Mouse (Mus musculus): ENCODE results near the gene Trim58.

Trim58 gene

DNA sequence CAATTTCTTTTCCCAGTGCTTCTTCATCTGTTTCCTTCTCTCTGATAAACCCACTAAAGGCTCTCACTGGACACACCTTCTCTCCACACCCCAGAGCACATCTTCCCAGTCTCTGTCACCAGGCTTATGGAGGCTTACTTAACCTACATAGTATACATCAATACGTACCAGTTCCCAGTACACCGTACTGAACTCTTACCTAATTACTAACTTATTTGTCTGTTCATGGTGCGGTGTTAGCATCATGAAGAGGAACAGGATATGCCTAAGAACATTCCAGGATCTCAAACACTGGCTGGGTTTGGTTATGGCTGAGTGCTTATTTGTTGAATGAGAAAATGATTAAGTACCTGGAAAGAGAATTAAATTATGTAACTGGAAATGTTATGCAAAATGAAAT lies 14.9 kb downstream of the Trim58 start:
- DNase-seq = no peak

DNA sequence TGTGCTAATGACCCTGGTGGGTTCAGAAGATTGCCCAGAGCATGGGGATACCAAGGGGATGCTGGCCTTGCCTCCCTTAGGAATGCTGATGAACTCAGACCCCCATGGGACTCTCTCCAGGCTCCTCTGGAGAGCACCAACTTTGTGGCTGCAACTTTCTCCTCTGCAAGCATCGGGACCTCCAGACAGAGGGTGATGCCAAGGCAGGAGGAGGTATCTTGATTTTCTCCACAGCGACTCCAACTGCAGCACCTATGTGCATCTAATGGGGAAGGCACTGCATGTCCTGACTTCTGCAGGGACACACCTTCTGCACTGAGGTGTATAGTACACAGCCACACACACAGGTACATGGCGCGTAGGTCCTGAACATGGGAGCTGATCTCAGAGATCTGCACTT lies 18.3 kb downstream of the Trim58 start, which contains the start of gene Olfr322:
Olfr322 (plus strand) TSS at position 187 of the 400 bp plus-strand sequence.
- no peak for DNase-seq

- DNase-seq = no peak
Observed at GRCm38 (mm10) chr11:58669252-58669651, 29.0 kb downstream of the Trim58 start.

- no peak for DNase-seq
Observed at GRCm38 (mm10) chr11:58671825-58672224, 31.6 kb downstream of the Trim58 start.

GRCm38 (mm10) chr11:58680799-58681198 lies 40.5 kb downstream of the Trim58 start, which contains the start of gene Olfr320:
TSS of gene Olfr320 (plus strand) at chr11:58681099.
- DNase-seq = no peak

GRCm38 (mm10) chr11:58698862-58699261 lies 58.6 kb downstream of the Trim58 start, which contains the start of gene Olfr319:
TSS of gene Olfr319 (plus strand) at chr11:58699162.
- no peak for DNase-seq

Data from lung, postnatal 36 days (tissue).